Mouse (Mus musculus) adrenal gland, adult 2 months (tissue): ENCODE data around the gene Yars2. TPM values are rescaled to one million over a fixed set of nuclear protein-coding genes. Genes with fewer than 3 reads are reported as not detected.

Experiments used
- polyA plus RNA-seq: library from polyadenylated mRNA; depleted of rRNA; stranded (reverse); fragments of >200 nt; gene quantifications from 2 replicates; pipeline ENCODE4 v1.2.3, GENCODE M21; 2012; rRNA removed
- total RNA-seq, 2 experiments: library from RNA; stranded (reverse); gene quantifications; 2 replicates each; pipeline ENCODE4 v1.2.3; 2021

Gene Yars2
- total and polyA plus RNA-seq, 3 experiments = 33.1 to 69.5 (median 37.7) TPM

Other genes starting within 250 kb of the Yars2 start
- 1 to 10 TPM; 3.0 to 4.1 TPM for gene Pkp2, start 89.6 kb upstream of the Yars2 start, total RNA-seq
- 3.6 and 5.7 TPM in 2 replicates for gene Pkp2, start 89.6 kb upstream of the Yars2 start, polyA plus RNA-seq
- gene Dnm1l, start 56.0 kb downstream of the Yars2 start, total RNA-seq = 10 to 100 TPM; 76.7 to 84.5 TPM
- 3.0 and 4.9 TPM in 2 replicates for gene Dnm1l, start 56.0 kb downstream of the Yars2 start, polyA plus RNA-seq